Mouse (Mus musculus) adrenal gland, adult (tissue): ENCODE data around the gene Bcl11b.

Source experiments
- DNase-seq, 2 experiments: peaks; one replicate each; pipeline ENCODE4 v3.0.0; 2022 to 2023; ENCODE audit warnings: low spot score in 1 of 2; ENCODE audit not compliant: inconsistent age in 2 of 2

The Bcl11b gene

GRCm38 (mm10) chr12:107974504-107974903, 28.9 kb downstream of the Bcl11b start:
- DNase-seq: no peak

GRCm38 (mm10) chr12:107973556-107974140, 29.8 kb downstream of the Bcl11b start:
- no peak for DNase-seq

- no peak for DNase-seq
These were observed 32.2 kb downstream of the Bcl11b start for GRCm38 (mm10) chr12:107971081-107971780.

GRCm38 (mm10) chr12:107970637-107971036, 32.8 kb downstream of the Bcl11b start:
- no peak for DNase-seq

GRCm38 (mm10) chr12:107969841-107970371, 33.5 kb downstream of the Bcl11b start:
- DNase-seq: no peak

- no peak for DNase-seq
These were observed 34.3 kb downstream of the Bcl11b start for GRCm38 (mm10) chr12:107969126-107969525.

- DNase-seq: peak; percentile 50 to 85
These were observed 35.1 kb downstream of the Bcl11b start for GRCm38 (mm10) chr12:107968331-107968730.

GRCm38 (mm10) chr12:107967026-107967425, 36.4 kb downstream of the Bcl11b start:
- DNase-seq: no peak

- DNase-seq: no peak
These were observed 38.3 kb downstream of the Bcl11b start for GRCm38 (mm10) chr12:107965103-107965502.

- DNase-seq: no peak
These were observed 38.9 kb downstream of the Bcl11b start for GRCm38 (mm10) chr12:107964396-107965085.

GRCm38 (mm10) chr12:107962852-107963251, 40.5 kb downstream of the Bcl11b start:
- DNase-seq: no peak

GRCm38 (mm10) chr12:107961843-107962242, 41.6 kb downstream of the Bcl11b start:
- DNase-seq: peak; percentile 76 to 83

- peak; percentile 72 to 80 for DNase-seq
These were observed 42.5 kb downstream of the Bcl11b start for GRCm38 (mm10) chr12:107960789-107961491.

GRCm38 (mm10) chr12:107960365-107960764, 43.0 kb downstream of the Bcl11b start:
- no peak for DNase-seq

- no peak for DNase-seq
These were observed 43.5 kb downstream of the Bcl11b start for GRCm38 (mm10) chr12:107959872-107960271.

- DNase-seq: peak; percentile 42 to 65
These were observed 50.2 kb downstream of the Bcl11b start for GRCm38 (mm10) chr12:107953044-107953684.

- DNase-seq: no peak
These were observed 51.1 kb downstream of the Bcl11b start for GRCm38 (mm10) chr12:107952318-107952724.

GRCm38 (mm10) chr12:107950667-107951179, 52.7 kb downstream of the Bcl11b start:
- no peak for DNase-seq

GRCm38 (mm10) chr12:107949416-107949815, 54.0 kb downstream of the Bcl11b start:
- DNase-seq: no peak

- DNase-seq: no peak
These were observed 61.3 kb downstream of the Bcl11b start for GRCm38 (mm10) chr12:107942100-107942499.
